Mouse (Mus musculus) MEL (cell line): Measurements from ENCODE around the gene Spag16. TPM values are rescaled to one million over a fixed set of nuclear protein-coding genes. Genes with fewer than 3 reads are reported as not detected.
"Not testable (repeated sequence)": the region's sequence is repeated elsewhere in the genome, so short reads cannot be mapped to it uniquely, and the experiment has no call there.

ENCODE experiments used
- DNase-seq: peaks from one replicate; pipeline ENCODE4 v3.0.0; 2011; ENCODE audit warnings: low read depth, low spot score
- H3K27ac ChIP-seq: 2 replicates; pipeline ENCODE4 v1.5.1; 2012; ENCODE audit warnings: low read depth, mild to moderate bottlenecking, control low read depth, low read length, moderate library complexity; ENCODE audit not compliant: control insufficient read depth
- H3K27me3 ChIP-seq, 2 experiments: fragments of 150-350 bp in 1 of 2; sonication (generic) in 1 of 2; 2 replicates each; pipeline ENCODE4 v1.6.1; 2012; ENCODE audit warnings: low read length in 2 of 2, mild to moderate bottlenecking in 2 of 2, improper control_type of control experiment in 1 of 2, moderate library complexity in 1 of 2; ENCODE audit not compliant: insufficient read depth in 2 of 2, control insufficient read depth in 1 of 2
- H3K36me3 ChIP-seq, 2 experiments: 2 replicates each; pipeline ENCODE4 v1.6.1; 2012 to 2014; ENCODE audit warnings: low read length in 2 of 2, improper control_type of control experiment in 1 of 2, inconsistent platforms in 1 of 2, mild to moderate bottlenecking in 1 of 2; ENCODE audit not compliant: insufficient read depth in 2 of 2, control insufficient read depth in 1 of 2
- H3K4me1 ChIP-seq, 2 experiments: fragments of 150-350 bp in 1 of 2; sonication (generic) in 1 of 2; 2 replicates each; pipeline ENCODE4 v1.6.1; 2012; ENCODE audit warnings: low read length in 2 of 2, improper control_type of control experiment in 1 of 2, mild to moderate bottlenecking in 1 of 2; ENCODE audit not compliant: insufficient read depth in 2 of 2, control insufficient read depth in 1 of 2
- H3K4me3 ChIP-seq, 2 experiments: fragments of 150-350 bp in 1 of 2; sonication (generic) in 1 of 2; 2 replicates each; pipeline ENCODE4 v1.5.1; 2012; ENCODE audit warnings: low read depth in 2 of 2, low read length in 2 of 2, mild to moderate bottlenecking in 2 of 2, moderate library complexity in 2 of 2, control low read depth in 1 of 2, improper control_type of control experiment in 1 of 2; ENCODE audit not compliant: control insufficient read depth in 1 of 2, insufficient read depth in 1 of 2
- H3K79me2 ChIP-seq: 2 replicates; pipeline ENCODE4 v1.6.1; 2012; ENCODE audit warnings: mild to moderate bottlenecking, low read length, moderate library complexity; ENCODE audit not compliant: control insufficient read depth, poor library complexity, insufficient read depth
- H3K9ac ChIP-seq: 2 replicates; pipeline ENCODE4 v1.6.1; 2012; ENCODE audit warnings: low read depth, mild to moderate bottlenecking, control low read depth, low read length, moderate library complexity; ENCODE audit not compliant: control insufficient read depth, poor library complexity, severe bottlenecking
- H3K9me3 ChIP-seq: fragments of 150-350 bp; sonication (generic); replicated peaks from 2 replicates; pipeline ENCODE4 v1.6.1; 2012; ENCODE audit warnings: mild to moderate bottlenecking, low read length, improper control_type of control experiment, moderate library complexity; ENCODE audit not compliant: insufficient read depth
- CHD1 ChIP-seq: IDR thresholded peaks from 2 replicates; pipeline ENCODE4 v1.6.1; 2012; ENCODE audit warnings: low read depth, mild to moderate bottlenecking, inconsistent platforms, low read length, improper control_type of control experiment
- CHD2 ChIP-seq: IDR thresholded peaks from 2 replicates; pipeline ENCODE4 v1.6.1; 2011; ENCODE audit warnings: low read length, improper control_type of control experiment
- EP300 ChIP-seq, 2 experiments: IDR thresholded peaks; 2 replicates each; pipeline ENCODE4 v1.6.1; 2011; ENCODE audit warnings: improper control_type of control experiment in 2 of 2, low read length in 2 of 2, low read depth in 1 of 2, mild to moderate bottlenecking in 1 of 2
- GABPA ChIP-seq: IDR thresholded peaks from 2 replicates; pipeline ENCODE4 v1.6.1; 2012; ENCODE audit warnings: low read depth, mild to moderate bottlenecking, inconsistent platforms, low read length, improper control_type of control experiment, moderate library complexity
- HCFC1 ChIP-seq: IDR thresholded peaks from 2 replicates; pipeline ENCODE4 v1.6.1; 2012; ENCODE audit warnings: low read depth, mild to moderate bottlenecking, inconsistent platforms, low read length, improper control_type of control experiment, moderate library complexity
- JUND ChIP-seq: IDR thresholded peaks from 2 replicates; pipeline ENCODE4 v1.6.1; 2011; ENCODE audit warnings: low read depth, mild to moderate bottlenecking, improper control_type of control experiment, low read length
- KAT2A ChIP-seq: conservative IDR thresholded peaks from 2 replicates; pipeline ENCODE4 v1.6.1; 2012; ENCODE audit warnings: low read depth, low read length, improper control_type of control experiment, inconsistent platforms
- MAFK ChIP-seq: IDR thresholded peaks from 2 replicates; pipeline ENCODE4 v1.6.1; 2011; ENCODE audit warnings: low read depth, mild to moderate bottlenecking, low read length, improper control_type of control experiment, borderline replicate concordance
- MEF2A ChIP-seq: IDR thresholded peaks from 2 replicates; pipeline ENCODE4 v1.6.1; 2014; ENCODE audit warnings: low read depth, mild to moderate bottlenecking, inconsistent platforms, low read length, improper control_type of control experiment; ENCODE audit not compliant: poor library complexity, insufficient replicate concordance, severe bottlenecking; ENCODE audit errors: extremely low read depth
- MYC ChIP-seq: IDR thresholded peaks from 2 replicates; pipeline ENCODE4 v1.6.1; 2011; ENCODE audit warnings: low read depth, mild to moderate bottlenecking, low read length, improper control_type of control experiment, moderate library complexity
- NELFE ChIP-seq: IDR thresholded peaks from 2 replicates; pipeline ENCODE4 v1.6.1; 2011; ENCODE audit warnings: low read depth, low read length, improper control_type of control experiment
- POLR2AphosphoS2 ChIP-seq: IDR thresholded peaks from 2 replicates; pipeline ENCODE4 v1.6.1; 2011; ENCODE audit warnings: low read length, improper control_type of control experiment
- SMC3 ChIP-seq: IDR thresholded peaks from 2 replicates; pipeline ENCODE4 v1.6.1; 2011; ENCODE audit warnings: low read depth, low read length, improper control_type of control experiment
- TBP ChIP-seq: IDR thresholded peaks from 2 replicates; pipeline ENCODE4 v1.8.0; 2011; ENCODE audit warnings: low read depth, low read length, improper control_type of control experiment
- UBTF ChIP-seq: IDR thresholded peaks from 2 replicates; pipeline ENCODE4 v1.6.1; 2012; ENCODE audit warnings: low read depth, mild to moderate bottlenecking, inconsistent platforms, low read length, improper control_type of control experiment, moderate library complexity, borderline replicate concordance; ENCODE audit not compliant: insufficient read depth
- ZC3H11A ChIP-seq: IDR thresholded peaks from 2 replicates; pipeline ENCODE4 v1.6.1; 2012; ENCODE audit warnings: low read depth, mild to moderate bottlenecking, inconsistent platforms, low read length, improper control_type of control experiment
- ZMIZ1 ChIP-seq: IDR thresholded peaks from 2 replicates; pipeline ENCODE4 v1.6.1; 2012; ENCODE audit warnings: low read depth, mild to moderate bottlenecking, inconsistent platforms, low read length, improper control_type of control experiment, moderate library complexity
- polyA plus RNA-seq, 2 experiments: library from polyadenylated mRNA; stranded (reverse) in 1 of 2; unstranded in 1 of 2; fragments of >175 nt in 1 of 2; fragments of >200 nt in 1 of 2; gene quantifications; 2 replicates each; pipeline versions ENCODE4 v1.2.1 to v1.2.4; 2012; ENCODE audit warnings: low replicate concordance in 2 of 2, low read depth in 1 of 2; ENCODE audit not compliant: insufficient read length in 2 of 2, insufficient read depth in 1 of 2, missing spikeins in 1 of 2
- total RNA-seq: library from RNA; depleted of rRNA; stranded (reverse); fragments of 300-350 nt; gene quantifications from 2 replicates; pipeline ENCODE4 v1.2.3, GENCODE M21; 2012

Gene Spag16
- total and polyA plus RNA-seq, 3 experiments, result not detected

- H3K9me3 ChIP-seq, result no peaks in the 10 kb centered on the region
- no peaks in the 10 kb centered on the region for H3K36me3 ChIP-seq
- H3K9ac ChIP-seq, result no peak overlapping the region
- DNase-seq, result no peak
- TF ChIP-seq SMC3, result no peak
- TF ChIP-seq UBTF, result no peak
- TF ChIP-seq ZMIZ1, result no peak
- TF ChIP-seq NELFE, result no peak
- TF ChIP-seq GABPA, result no peak
- TF ChIP-seq MAFK, result no peak
- no peak for TF ChIP-seq KAT2A
- no peak for TF ChIP-seq CHD1
- no peak for TF ChIP-seq CHD2
- TF ChIP-seq ZC3H11A, result no peak
- TF ChIP-seq MEF2A, result no peak
- TF ChIP-seq JUND, result no peak
- TF ChIP-seq POLR2AphosphoS2, result no peak
- TF ChIP-seq EP300 (IDR thresholded peaks at IDR 0.05; ENCODE audit: low read depth in 1 of 2, low read length in 2 of 2), result no peak
- TF ChIP-seq, all 39 proteins: peak for 0
- H3K4me1 ChIP-seq, result no peaks in the 10 kb centered on the region
- no peaks in the 10 kb centered on the region for H3K79me2 ChIP-seq
- H3K4me3 ChIP-seq, result no peak overlapping the region
- H3K27me3 ChIP-seq, result no peaks in the 10 kb centered on the region
- no peak overlapping the region for H3K27ac ChIP-seq
Measured at GRCm38 (mm10) chr1:69810161-69810560, 16.6 kb upstream of the Spag16 start.

- H3K4me1 ChIP-seq, H3K36me3 ChIP-seq, H3K9ac ChIP-seq, H3K79me2 ChIP-seq, H3K27me3 ChIP-seq, H3K4me3 ChIP-seq, H3K27ac ChIP-seq, H3K9me3 ChIP-seq, DNase-seq: not testable (repeated sequence)
Measured at GRCm38 (mm10) chr1:69825635-69826034, 1.1 kb upstream of the Spag16 start.

DNA sequence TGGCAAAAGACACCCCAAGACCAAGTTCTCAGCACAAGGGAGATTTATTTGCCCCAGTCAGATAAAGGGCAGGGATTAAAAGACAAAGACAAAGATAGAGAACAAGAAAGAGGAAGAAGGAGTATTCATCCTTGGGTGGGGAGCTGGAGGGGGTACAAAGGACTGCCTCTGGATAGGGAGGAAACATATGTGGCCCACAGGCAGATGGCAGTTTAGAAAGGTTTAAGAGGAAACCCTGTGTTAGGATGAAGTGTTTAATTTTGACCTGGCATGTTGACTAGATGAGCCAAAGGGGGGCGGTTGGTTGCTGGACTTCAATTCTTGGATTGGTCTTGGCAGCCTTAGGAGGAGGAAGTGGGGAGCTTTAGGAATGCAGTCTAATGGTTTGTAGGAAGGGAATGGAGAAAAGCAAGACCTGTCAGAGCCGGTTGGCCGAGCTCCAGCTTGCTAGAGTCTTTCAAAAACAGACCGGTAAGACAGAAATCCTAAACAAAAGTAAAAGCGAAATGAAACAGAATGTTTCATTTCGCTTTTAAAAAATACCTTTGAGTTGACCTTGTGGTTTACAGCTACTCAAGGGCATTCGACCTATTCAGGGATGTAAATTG lies 2.2 kb downstream of the Spag16 start:
- no peak for DNase-seq
- H3K9me3 ChIP-seq, result no peaks in the 10 kb centered on the region
- no peak overlapping the region for H3K9ac ChIP-seq
- H3K36me3 ChIP-seq, result no peaks in the 10 kb centered on the region
- H3K4me1 ChIP-seq, result no peaks in the 10 kb centered on the region
- no peaks in the 10 kb centered on the region for H3K27me3 ChIP-seq
- TF ChIP-seq POLR2AphosphoS2, result no peak
- TF ChIP-seq MYC, result no peak
- TF ChIP-seq MAFK, result no peak
- TF ChIP-seq HCFC1, result no peak
- TF ChIP-seq CHD2, result no peak
- TF ChIP-seq ZC3H11A, result no peak
- no peak for TF ChIP-seq TBP
- no peak for TF ChIP-seq MEF2A
- no peak overlapping the region for H3K27ac ChIP-seq
- H3K4me3 ChIP-seq, result no peak overlapping the region
- H3K79me2 ChIP-seq, result no peaks in the 10 kb centered on the region
